Mouse (Mus musculus) embryo, embryonic 10 days (tissue): ENCODE measurements around the gene Rere.

Experiments
- DNase-seq: peaks from one replicate; pipeline ENCODE4 v3.0.0-alpha.2; 2015; ENCODE audit warnings: low spot score

Gene Rere

GRCm38 (mm10) chr4:150608670-150609069 is 327.2 kb downstream of the Rere start:
- no peak for DNase-seq

GRCm38 (mm10) chr4:150613715-150614114 is 332.3 kb downstream of the Rere start:
- DNase-seq, result no peak

GRCm38 (mm10) chr4:150615251-150616028 is 334.0 kb downstream of the Rere start:
- no peak for DNase-seq

- no peak for DNase-seq
These were observed 334.6 kb downstream of the Rere start for GRCm38 (mm10) chr4:150616029-150616420.

GRCm38 (mm10) chr4:150616841-150617240 is 335.4 kb downstream of the Rere start:
- DNase-seq, result no peak

- no peak for DNase-seq
These were observed 337.6 kb downstream of the Rere start for GRCm38 (mm10) chr4:150619011-150619410.

- no peak for DNase-seq
These were observed 341.2 kb downstream of the Rere start for GRCm38 (mm10) chr4:150622641-150623040.

- DNase-seq, result no peak
These were observed 342.9 kb downstream of the Rere start for GRCm38 (mm10) chr4:150624214-150624823.

GRCm38 (mm10) chr4:150624933-150625332 is 343.5 kb downstream of the Rere start:
- no peak for DNase-seq

GRCm38 (mm10) chr4:150625425-150625824 is 344.0 kb downstream of the Rere start:
- DNase-seq, result peak; percentile 86

GRCm38 (mm10) chr4:150625951-150626732 is 344.7 kb downstream of the Rere start:
- peak; percentile 56 for DNase-seq

GRCm38 (mm10) chr4:150629266-150629665 is 347.8 kb downstream of the Rere start:
- no peak for DNase-seq

- no peak for DNase-seq
These were observed 354.1 kb downstream of the Rere start for GRCm38 (mm10) chr4:150635568-150635967.

GRCm38 (mm10) chr4:150636635-150637034 is 355.2 kb downstream of the Rere start:
- no peak for DNase-seq

GRCm38 (mm10) chr4:150644299-150644698 is 362.9 kb downstream of the Rere start:
- DNase-seq, result no peak

- no peak for DNase-seq
These were observed 367.9 kb downstream of the Rere start for GRCm38 (mm10) chr4:150649327-150649726.

- DNase-seq, result peak; percentile 24
These were observed 370.2 kb downstream of the Rere start, which contains the start of gene Slc45a1 for GRCm38 (mm10) chr4:150651390-150652277. Slc45a1 (minus strand) TSS chr4:150652174.

- no peak for DNase-seq
These were observed 371.7 kb downstream of the Rere start for GRCm38 (mm10) chr4:150653072-150653599.

GRCm38 (mm10) chr4:150655989-150656388 is 374.5 kb downstream of the Rere start:
- DNase-seq, result peak; percentile 88

GRCm38 (mm10) chr4:150656504-150656903 is 375.1 kb downstream of the Rere start:
- no peak for DNase-seq

- DNase-seq, result no peak
These were observed 378.6 kb downstream of the Rere start for GRCm38 (mm10) chr4:150659926-150660610.
